Mouse (Mus musculus): ENCODE results near the gene Trim26. TPM values are rescaled to one million over a fixed set of nuclear protein-coding genes. Genes with fewer than 3 reads are reported as not detected.

Gene Trim26
- total RNA-seq (2023) = 112 TPM

GRCm38 (mm10) chr17:36836874-36837647, at the start of gene Trim26:
Gene Trim26, plus strand, starts transcription at chr17:36837134.

GRCm38 (mm10) chr17:36811871-36812270, 25.1 kb upstream of the Trim26 start, which contains the start of gene H2-M10.6:
Gene H2-M10.6, plus strand, starts transcription at chr17:36812171.

GRCm38 (mm10) chr17:36866719-36867527, 30.0 kb downstream of the Trim26 start, which contains the start of gene Trim15:
Gene Trim15, minus strand, starts transcription at chr17:36867210.

GRCm38 (mm10) chr17:36869284-36869954, 32.5 kb downstream of the Trim26 start, which contains the start of gene Trim10:
Gene Trim10, plus strand, starts transcription at chr17:36869574.

GRCm38 (mm10) chr17:36890073-36890903, 53.4 kb downstream of the Trim26 start, which contains the start of gene Trim40:
Gene Trim40, minus strand, starts transcription at chr17:36890123.

GRCm38 (mm10) chr17:36897552-36898205, 60.7 kb downstream of the Trim26 start, which contains the start of gene Trim31:
Gene Trim31, plus strand, starts transcription at chr17:36898118.

Other genes with a start within 250 kb of the Trim26 start
- not detected for gene H2-M9, start 194.5 kb upstream of the Trim26 start, total RNA-seq (2023)
- gene H2-M1, start 164.9 kb upstream of the Trim26 start, total RNA-seq (2023) = not detected
- gene H2-M10.5, start 64.2 kb upstream of the Trim26 start, total RNA-seq (2023) = not detected
- gene H2-M10.6, start 25.0 kb upstream of the Trim26 start, total RNA-seq (2023) = not detected
- gene Trim15, start 30.1 kb downstream of the Trim26 start, total RNA-seq (2023) = not detected
- 0.27 TPM for gene Trim10, start 32.4 kb downstream of the Trim26 start, total RNA-seq (2023)
- gene Trim40, start 53.0 kb downstream of the Trim26 start, total RNA-seq (2023) = not detected
- gene Trim31, start 61.0 kb downstream of the Trim26 start, total RNA-seq (2023) = not detected
- gene Rnf39, start 105.8 kb downstream of the Trim26 start, total RNA-seq (2023) = 1.2 TPM
- 47.8 TPM for gene Ppp1r11, start 114.6 kb downstream of the Trim26 start, total RNA-seq (2023)
- 52.5 TPM for gene Znrd1, start 121.4 kb downstream of the Trim26 start, total RNA-seq (2023)
- gene Znrd1as, start 121.5 kb downstream of the Trim26 start, total RNA-seq (2023) = 1.4 TPM
- not detected for gene 2410137M14Rik, start 144.1 kb downstream of the Trim26 start, total RNA-seq (2023)
- not detected for gene H2-M5, start 152.4 kb downstream of the Trim26 start, total RNA-seq (2023)
- not detected for gene Zfp57, start 164.0 kb downstream of the Trim26 start, total RNA-seq (2023)
- not detected for gene Mog, start 186.3 kb downstream of the Trim26 start, total RNA-seq (2023)
- 116 TPM for gene Gabbr1, start 208.8 kb downstream of the Trim26 start, total RNA-seq (2023)

Data from CD4-positive naive resting alpha-beta T cell, adult 57 days (primary cell).